Mouse (Mus musculus) layer of hippocampus, adult 2 months (tissue): ENCODE data around the gene Actr2. TPM values are rescaled to one million over a fixed set of nuclear protein-coding genes. Genes with fewer than 3 reads are reported as not detected.
"Not testable (repeated sequence)": the region's sequence is repeated elsewhere in the genome, so short reads cannot be mapped to it uniquely, and the experiment has no call there.

Source experiments
- DNase-seq, 2 experiments: peaks; one replicate each; pipeline ENCODE4 v3.0.0; 2022; ENCODE audit warnings: low spot score in 2 of 2
- H3K27ac ChIP-seq: fragments of 200-600 bp; 2 replicates; pipeline ENCODE4 v1.8.1; 2022
- H3K4me3 ChIP-seq: fragments of 200-600 bp; 2 replicates; pipeline ENCODE4 v1.8.1; 2022; ENCODE audit warnings: mild to moderate bottlenecking
- CTCF ChIP-seq: fragments of 200-600 bp; conservative IDR thresholded peaks from 2 replicates; pipeline ENCODE4 v1.8.1; 2022; ENCODE audit warnings: antibody characterized with exemption, mild to moderate bottlenecking, moderate library complexity
- total RNA-seq, 2 experiments: library from RNA; stranded (reverse); gene quantifications; 2 replicates each; pipeline ENCODE4 v1.2.3; 2021

Gene Actr2
- total RNA-seq, 2 experiments from 2014 or later: 330 to 344 TPM

- Histone ChIP-seq H3K4me3 (no peak overlapping the region), H3K27ac (peak overlapping the region; percentile 48; the same call in 1 of the 2 replicates)
- DNase-seq: no peak
- no peak for TF ChIP-seq CTCF
These were observed 5.0 kb downstream of the Actr2 start for GRCm38 (mm10) chr11:20107683-20108082.

- no peak for TF ChIP-seq CTCF
- Histone ChIP-seq H3K27ac (peak overlapping the region; percentile 48; the same call in 1 of the 2 replicates), H3K4me3 (no peak overlapping the region)
- DNase-seq: no peak
These were observed 5.8 kb downstream of the Actr2 start for GRCm38 (mm10) chr11:20106946-20107345.

- Histone ChIP-seq H3K4me3 (no peak overlapping the region), H3K27ac (peak overlapping the region; percentile 56)
- no peak for TF ChIP-seq CTCF
- DNase-seq: no peak
These were observed 8.8 kb downstream of the Actr2 start for GRCm38 (mm10) chr11:20103949-20104348.

- no peak for DNase-seq
- Histone ChIP-seq H3K4me3 (no peak overlapping the region), H3K27ac (no peak overlapping the region)
- TF ChIP-seq CTCF: no peak
These were observed 26.4 kb downstream of the Actr2 start for GRCm38 (mm10) chr11:20086306-20086705.

GRCm38 (mm10) chr11:20085635-20086034 lies 27.1 kb downstream of the Actr2 start:
- no peak overlapping the region for H3K27ac ChIP-seq
- DNase-seq: no peak
- TF ChIP-seq CTCF: no peak
- H3K4me3 ChIP-seq: no peak overlapping the region

- 0 out of 2 replicates have a peak, but pooled peaks have one; percentile 22 for TF ChIP-seq CTCF
- no peak for DNase-seq
- H3K27ac ChIP-seq: no peak overlapping the region
- H3K4me3 ChIP-seq: no peak overlapping the region
These were observed 37.3 kb downstream of the Actr2 start for GRCm38 (mm10) chr11:20075415-20075814.

GRCm38 (mm10) chr11:20072826-20073225 lies 39.9 kb downstream of the Actr2 start:
- TF ChIP-seq CTCF: no peak
- Histone ChIP-seq H3K4me3 (no peak overlapping the region), H3K27ac (no peak overlapping the region)
- no peak for DNase-seq

- Histone ChIP-seq H3K4me3 (no peak overlapping the region), H3K27ac (no peak overlapping the region)
- DNase-seq: peak; percentile 35 to 53
- peak; percentile 91 for TF ChIP-seq CTCF
These were observed 40.5 kb downstream of the Actr2 start for GRCm38 (mm10) chr11:20072174-20072573.

- H3K4me3 ChIP-seq: no peak overlapping the region
These were observed 44.2 kb downstream of the Actr2 start for GRCm38 (mm10) chr11:20068346-20069004.

GRCm38 (mm10) chr11:20067521-20067920 lies 45.2 kb downstream of the Actr2 start:
- no peak overlapping the region for H3K27ac ChIP-seq
- no peak overlapping the region for H3K4me3 ChIP-seq
- DNase-seq: no peak
- TF ChIP-seq CTCF: peak; percentile 72

More at GRCm38 (mm10) chr11:20068346-20069004, 44.2 kb downstream of the Actr2 start:
- no peak for DNase-seq
- no peak for TF ChIP-seq CTCF
- no peak overlapping the region for H3K27ac ChIP-seq

- no peak overlapping the region for H3K4me3 ChIP-seq
- TF ChIP-seq CTCF: no peak
- no peak overlapping the region for H3K27ac ChIP-seq
- no peak for DNase-seq
These were observed 46.6 kb downstream of the Actr2 start for GRCm38 (mm10) chr11:20066106-20066505.

GRCm38 (mm10) chr11:20064926-20065325 lies 47.8 kb downstream of the Actr2 start:
- no peak for TF ChIP-seq CTCF
- no peak overlapping the region for H3K4me3 ChIP-seq
- H3K27ac ChIP-seq: no peak overlapping the region
- no peak for DNase-seq

- H3K27ac ChIP-seq, DNase-seq: not testable (repeated sequence)
These were observed 48.6 kb downstream of the Actr2 start for GRCm38 (mm10) chr11:20064086-20064485.

GRCm38 (mm10) chr11:20062801-20063200 lies 49.9 kb downstream of the Actr2 start:
- not testable (repeated sequence) for H3K27ac ChIP-seq, DNase-seq, H3K4me3 ChIP-seq

More at GRCm38 (mm10) chr11:20064086-20064485, 48.6 kb downstream of the Actr2 start:
- not testable (repeated sequence) for H3K4me3 ChIP-seq

GRCm38 (mm10) chr11:20059736-20060135 lies 53.0 kb downstream of the Actr2 start:
- no peak for TF ChIP-seq CTCF
- DNase-seq: no peak
- Histone ChIP-seq H3K4me3 (no peak overlapping the region), H3K27ac (no peak overlapping the region)
